Mouse (Mus musculus) olfactory bulb, adult 2 months (tissue): ENCODE data around the gene Gm10803.

Experiments used
- CTCF ChIP-seq: fragments of 200-500 bp; IDR thresholded peaks from 2 replicates; pipeline ENCODE4 v1.5.1; 2012; ENCODE audit warnings: low read depth, mild to moderate bottlenecking, low read length, moderate library complexity; ENCODE audit not compliant: insufficient read depth
- POLR2A ChIP-seq: fragments of 200-500 bp; IDR thresholded peaks from 2 replicates; pipeline ENCODE4 v1.6.1; 2012; ENCODE audit warnings: mild to moderate bottlenecking, low read depth, low read length, moderate library complexity; ENCODE audit not compliant: insufficient read depth

GRCm38 (mm10) chr2:93541771-93542170, 18.6 kb upstream of the Gm10803 start:
- TF ChIP-seq POLR2A = no peak
- TF ChIP-seq CTCF = no peak
